In the genomic region with DNA sequence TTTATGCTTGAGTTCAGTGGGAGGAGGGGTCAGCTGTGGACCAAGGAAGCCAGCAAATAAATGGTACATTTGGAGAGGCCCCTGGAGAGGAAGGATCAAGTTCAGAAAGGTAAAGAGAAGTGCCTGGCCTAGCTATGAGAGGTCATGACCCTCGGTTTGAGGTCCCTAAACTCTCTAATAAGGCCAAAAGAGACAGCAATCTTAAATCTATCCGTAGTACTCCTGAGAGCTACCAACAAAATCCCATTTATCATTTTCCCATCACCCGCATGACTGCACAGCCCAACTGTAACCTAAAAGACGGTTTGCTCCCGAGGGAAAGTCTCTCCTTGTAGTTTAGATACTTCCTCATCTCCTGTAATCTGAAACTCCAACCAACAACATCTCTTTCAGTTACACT, we compare ENCODE assay signal across 23 mouse cellular contexts.
"Had no signal": no experiment of that assay in that cellular context is flagged by ENCODE, and none has a peak within 500 bp of the region (broad histone marks: within the 10 kb centered on the region; RNA-seq: fewer than 3 reads in every experiment).

No protein-coding gene starts in this region.

- H3K9me3 ChIP-seq: lung, embryonic 15.5 days; megakaryocyte, embryonic 14.5 days; midbrain, embryonic 10.5 days; midbrain, embryonic 12.5 days; neural tube, embryonic 13.5 days; neural tube, embryonic 15.5 days had no signal

- ATAC-seq: liver, postnatal 0 days; lung, postnatal 0 days; midbrain, embryonic 16.5 days had no signal

- DNase-seq: liver, postnatal 0 days; lung, adult 2 months; lung, postnatal 14 days; lung, postnatal 36 days; midbrain, embryonic 14.5 days; retina, postnatal 1 day; right cerebral cortex, adult 18-20 months; right cerebral cortex, postnatal 25 days; right cerebral cortex, postnatal 4 days; spleen, adult 18-20 months; thymus, adult 18-20 months; thymus, postnatal 14 days; thymus, postnatal 36 days had no signal

- H3K4me2 ChIP-seq: lung, embryonic 15.5 days; midbrain, embryonic 12.5 days; neural tube, embryonic 13.5 days; neural tube, embryonic 15.5 days had no signal

- H3K9ac ChIP-seq: liver, postnatal 0 days; lung, embryonic 15.5 days; midbrain, embryonic 12.5 days; neural tube, embryonic 13.5 days; neural tube, embryonic 15.5 days had no signal

- H3K4me3 ChIP-seq: lung, embryonic 15.5 days; megakaryocyte, embryonic 14.5 days; midbrain, embryonic 10.5 days; midbrain, embryonic 12.5 days; myocyte; neural tube, embryonic 13.5 days; neural tube, embryonic 15.5 days had no signal

- H3K36me3 ChIP-seq: lung, embryonic 15.5 days; midbrain, embryonic 10.5 days had no signal

- H3K27ac ChIP-seq: lung, embryonic 15.5 days; macrophage; midbrain, embryonic 10.5 days; midbrain, embryonic 12.5 days; neural tube, embryonic 13.5 days; neural tube, embryonic 15.5 days had no signal

- H3K27me3 ChIP-seq: lung, embryonic 15.5 days; megakaryocyte, embryonic 14.5 days; midbrain, embryonic 12.5 days; neural tube, embryonic 13.5 days; neural tube, embryonic 15.5 days had no signal

- H3K4me1 ChIP-seq: megakaryocyte, embryonic 14.5 days; midbrain, embryonic 10.5 days; midbrain, embryonic 12.5 days; neural tube, embryonic 13.5 days; neural tube, embryonic 15.5 days had no signal
